Mouse (Mus musculus): ENCODE measurements around the gene Slc39a13.
"Not testable (repeated sequence)": the region's sequence is repeated elsewhere in the genome, so short reads cannot be mapped to it uniquely, and the experiment has no call there.

Gene Slc39a13

DNA sequence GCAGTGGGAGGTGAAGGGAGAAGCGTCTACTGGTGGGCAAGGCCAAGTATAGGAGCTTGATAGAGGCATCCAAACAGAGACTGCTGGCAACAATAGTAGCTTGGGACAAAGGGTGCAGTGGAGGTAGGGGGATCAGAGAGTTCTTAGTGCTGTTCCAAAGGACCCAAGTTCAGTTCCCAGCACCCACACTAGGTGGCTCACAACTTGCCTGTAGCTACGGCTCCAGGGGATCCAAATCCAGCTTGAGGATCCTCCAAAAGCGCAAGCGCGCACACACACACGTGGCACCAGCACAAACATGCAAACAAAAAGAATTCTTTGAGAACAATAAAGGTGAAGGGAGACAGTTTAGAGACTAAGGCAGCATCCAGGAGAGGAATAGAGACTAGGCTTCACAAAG lies 6.0 kb downstream of the Slc39a13 start:
- no peak for DNase-seq (ENCODE audit: low spot score)

DNA sequence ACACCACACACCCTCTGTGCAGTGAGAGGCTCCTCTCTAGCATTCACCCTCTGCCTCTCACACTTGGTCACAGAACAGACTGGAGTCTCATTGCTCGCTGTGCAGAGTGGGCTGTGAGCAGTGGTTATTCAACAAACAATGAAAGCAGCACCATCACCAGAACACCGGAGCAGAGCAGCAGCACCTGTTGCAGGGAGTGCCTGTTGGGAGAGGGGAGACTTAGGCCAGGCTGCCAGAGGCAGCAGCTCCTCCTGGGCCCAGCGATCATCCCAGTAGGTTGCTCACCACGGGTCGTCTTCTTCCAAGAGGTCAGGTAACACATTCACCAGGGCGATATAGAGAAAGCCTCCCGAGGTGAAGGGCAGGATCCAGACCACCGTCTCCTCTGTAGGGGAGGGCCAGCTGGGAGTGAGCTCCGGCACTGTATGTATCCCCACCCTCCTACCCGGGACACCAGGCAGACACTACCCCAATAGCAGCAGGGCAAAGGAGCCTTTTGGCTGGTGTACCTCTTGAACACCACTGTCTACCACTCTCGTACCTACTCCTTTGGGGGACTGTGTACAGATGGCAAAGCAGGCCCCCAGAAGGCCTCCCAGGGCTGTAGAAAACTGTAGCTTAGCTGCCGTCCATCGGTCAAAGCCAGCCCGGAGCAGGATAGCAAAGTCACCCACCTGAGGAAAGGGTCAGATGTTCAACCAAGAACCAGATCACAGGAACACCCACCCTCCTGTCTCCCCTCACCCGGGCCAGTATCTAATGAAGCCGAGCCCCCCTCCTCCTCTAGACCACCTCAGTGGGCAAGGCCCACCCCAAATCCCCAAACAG lies 7.2 kb downstream of the Slc39a13 start:
- no peak for DNase-seq (ENCODE audit: low spot score)

DNA sequence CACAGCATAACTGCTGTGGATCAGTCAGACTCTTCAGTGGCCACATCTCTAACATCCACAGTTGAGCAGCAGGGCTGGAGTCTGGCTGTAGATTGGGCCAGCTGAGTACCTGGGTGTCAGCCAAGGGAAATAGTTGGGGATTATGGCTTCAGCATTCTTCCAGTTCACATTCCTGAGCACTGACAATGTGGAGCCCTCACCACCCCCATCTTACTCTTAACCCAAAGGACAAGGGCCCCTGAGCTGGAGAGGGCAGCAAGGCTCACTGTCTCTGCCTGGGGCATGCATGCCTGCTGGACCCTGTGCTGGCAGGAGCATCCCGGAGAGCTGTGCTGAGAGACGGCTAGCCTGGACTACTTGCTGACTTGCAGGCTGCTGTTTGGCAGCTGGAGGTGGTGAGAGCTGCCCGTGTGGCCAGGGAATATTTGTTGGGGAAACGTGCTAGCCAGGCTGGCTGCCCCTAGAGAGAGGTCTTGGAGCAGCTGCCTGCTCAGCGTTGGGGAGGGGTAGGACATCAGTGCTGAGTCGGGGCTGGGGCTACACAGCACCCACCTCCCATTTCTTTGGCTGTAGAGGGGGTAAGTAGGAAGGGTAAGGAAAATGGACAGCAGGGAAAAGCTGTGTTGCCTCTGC lies 8.3 kb downstream of the Slc39a13 start:
- DNase-seq (ENCODE audit: low spot score) = no peak

GRCm38 (mm10) chr2:91060544-91061355 lies 9.5 kb downstream of the Slc39a13 start:
- DNase-seq (ENCODE audit: low spot score) = peak; percentile 54

GRCm38 (mm10) chr2:91059376-91059775 lies 10.8 kb downstream of the Slc39a13 start:
- no peak for DNase-seq (ENCODE audit: low spot score)

DNA sequence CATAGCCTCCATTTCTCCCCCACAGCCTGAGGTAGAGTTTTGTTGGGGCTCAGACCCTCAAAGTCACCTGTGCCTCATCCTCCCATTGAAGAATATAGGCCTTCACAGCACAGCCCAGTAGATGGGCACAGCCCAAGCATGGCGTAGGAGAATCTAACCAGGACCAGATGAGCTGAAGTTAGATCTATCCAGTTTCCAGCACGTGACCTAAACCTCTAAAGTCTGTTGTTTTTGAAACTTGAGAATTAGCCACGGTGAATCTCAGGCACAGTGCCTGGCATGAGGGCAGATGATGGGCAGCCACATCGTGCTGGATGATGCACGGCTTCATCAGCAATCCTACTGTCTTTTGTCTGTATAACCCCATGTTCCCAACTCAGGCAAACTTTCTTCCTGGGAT lies 11.8 kb downstream of the Slc39a13 start:
- DNase-seq (ENCODE audit: low spot score) = no peak

GRCm38 (mm10) chr2:91053934-91054382 lies 16.3 kb downstream of the Slc39a13 start, which contains the start of gene Psmc3:
Gene Psmc3, plus strand, starts transcription at chr2:91054009.
- peak; percentile 94 for DNase-seq (ENCODE audit: low spot score)

- no peak for DNase-seq (ENCODE audit: low spot score)
These were observed 16.9 kb downstream of the Slc39a13 start for GRCm38 (mm10) chr2:91053181-91053933.

GRCm38 (mm10) chr2:91052752-91053151 lies 17.5 kb downstream of the Slc39a13 start:
- peak; percentile 57 for DNase-seq (ENCODE audit: low spot score)

- DNase-seq (ENCODE audit: low spot score) = no peak
These were observed 18.3 kb downstream of the Slc39a13 start for GRCm38 (mm10) chr2:91051917-91052316.

- DNase-seq (ENCODE audit: low spot score) = no peak
These were observed 22.9 kb downstream of the Slc39a13 start for GRCm38 (mm10) chr2:91047359-91047758.

DNA sequence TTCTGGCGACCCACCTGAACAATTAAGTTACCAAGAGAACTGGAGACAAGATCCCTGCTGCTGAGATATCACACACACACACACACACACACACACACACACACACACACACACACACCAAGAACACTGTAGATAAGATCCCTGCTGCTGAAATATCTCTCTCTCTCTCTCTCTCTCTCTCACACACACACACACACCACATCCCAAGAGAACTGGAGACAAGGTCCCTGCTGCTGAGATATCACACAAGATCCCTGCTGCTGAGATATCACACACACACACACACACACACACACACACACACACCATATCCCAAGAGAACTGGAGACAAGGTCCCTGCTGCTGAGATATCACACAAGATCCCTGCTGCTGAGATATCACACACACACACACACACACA lies 24.4 kb downstream of the Slc39a13 start:
- not testable (repeated sequence) for DNase-seq (ENCODE audit: low spot score)

DNA sequence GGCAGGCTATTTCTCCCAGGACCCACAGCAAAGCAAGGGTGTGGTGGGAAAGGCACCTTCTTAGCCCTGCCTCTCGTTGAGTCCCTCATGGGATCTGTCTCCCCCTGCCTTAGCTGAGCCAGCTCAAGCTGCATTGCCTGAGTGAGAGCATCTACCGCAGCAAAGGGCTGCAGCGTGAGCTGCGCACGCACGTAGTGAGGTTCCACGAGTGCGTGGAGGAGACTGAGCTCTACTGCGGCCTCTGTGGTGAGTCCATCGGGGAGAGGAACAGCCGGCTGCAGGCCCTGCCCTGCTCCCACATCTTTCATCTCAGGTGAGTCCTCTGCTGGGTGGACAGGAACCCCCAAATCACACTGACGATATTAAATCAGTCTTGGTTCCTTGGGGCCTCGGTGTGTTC lies 25.5 kb downstream of the Slc39a13 start:
- DNase-seq (ENCODE audit: low spot score) = peak; percentile 56

GRCm38 (mm10) chr2:91042651-91043398 lies 27.4 kb downstream of the Slc39a13 start:
- DNase-seq (ENCODE audit: low spot score) = no peak

DNA sequence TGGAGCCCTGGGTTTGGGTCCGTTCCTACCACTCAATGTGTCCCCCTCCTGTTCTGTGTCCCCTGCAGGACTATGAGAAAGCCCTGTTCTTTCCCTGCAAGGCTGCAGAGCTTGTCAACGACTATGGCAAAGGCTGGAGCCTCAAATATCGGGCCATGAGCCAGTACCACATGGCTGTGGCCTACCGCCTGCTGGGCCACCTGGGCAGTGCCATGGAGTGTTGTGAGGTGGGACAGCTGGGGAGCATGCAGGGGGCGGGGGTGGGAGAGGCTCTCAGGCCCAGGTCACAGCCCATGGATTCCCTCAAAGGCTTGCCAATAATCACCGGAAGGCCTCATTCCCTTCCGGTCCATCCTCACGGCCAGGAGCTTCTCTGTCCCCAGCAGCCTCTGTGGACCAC lies 28.4 kb downstream of the Slc39a13 start:
- DNase-seq (ENCODE audit: low spot score) = no peak

GRCm38 (mm10) chr2:91035385-91035784 lies 34.8 kb downstream of the Slc39a13 start, which contains the start of gene Rapsn:
Gene Rapsn, plus strand, starts transcription at chr2:91035620.
- DNase-seq (ENCODE audit: low spot score) = no peak

GRCm38 (mm10) chr2:91033000-91033399 lies 37.2 kb downstream of the Slc39a13 start:
- no peak for DNase-seq (ENCODE audit: low spot score)

DNA sequence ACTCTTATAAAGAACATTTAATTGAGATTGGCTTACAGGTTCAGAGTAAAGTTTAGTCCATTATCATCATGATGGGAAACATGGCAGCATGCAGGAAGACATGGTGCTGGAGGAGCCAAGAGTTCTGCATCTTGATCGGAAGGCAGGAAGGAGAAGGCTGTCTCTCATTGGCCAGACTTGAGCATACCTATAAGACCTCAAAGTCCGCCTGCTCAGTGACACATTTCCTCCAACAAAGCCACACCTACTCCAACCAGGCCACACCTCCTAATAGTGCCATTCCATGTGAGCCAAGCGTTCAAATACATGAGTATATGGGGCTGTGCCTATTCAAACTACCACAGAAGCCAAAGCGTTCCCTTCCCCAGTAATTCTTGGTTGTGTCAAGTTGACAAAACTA lies 39.0 kb downstream of the Slc39a13 start:
- no peak for DNase-seq (ENCODE audit: low spot score)

GRCm38 (mm10) chr2:91027391-91028214 lies 42.6 kb downstream of the Slc39a13 start:
- DNase-seq (ENCODE audit: low spot score) = peak; percentile 18

DNA sequence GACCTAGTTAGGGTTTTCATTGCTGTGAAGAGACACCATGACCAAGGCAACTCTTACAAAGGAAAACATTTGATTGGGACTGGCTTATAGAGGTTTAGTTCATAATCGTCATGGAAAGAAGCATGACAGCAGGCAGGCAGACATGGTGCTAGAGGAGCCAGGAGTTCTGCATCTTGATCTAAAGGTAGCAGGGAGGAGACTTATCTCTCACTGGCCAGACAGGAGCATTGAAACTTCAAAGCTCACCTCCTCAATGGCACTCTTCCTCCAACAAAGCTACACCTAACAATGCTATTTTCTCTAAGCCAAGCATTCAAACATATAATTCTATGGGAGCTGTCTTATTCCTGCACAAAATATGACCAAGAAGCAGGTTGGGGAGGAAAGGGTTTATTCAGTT lies 43.7 kb downstream of the Slc39a13 start:
- no peak for DNase-seq (ENCODE audit: low spot score)
